Mouse (Mus musculus) leukemia stem cell, adult 10-12 weeks (primary cell): ENCODE results near the gene Olfr482. TPM values are rescaled to one million over a fixed set of nuclear protein-coding genes. Genes with fewer than 3 reads are reported as not detected.

Source experiments
- polyA plus RNA-seq: library from polyadenylated mRNA; stranded (reverse); fragments of >175 nt; gene quantifications from 2 replicates; pipeline ENCODE4 v1.2.3, GENCODE M21; 2012; ENCODE audit warnings: low replicate concordance

Gene Olfr482
- not detected in 2 replicates for polyA plus RNA-seq

GRCm38 (mm10) chr7:108097486-108097885, at the start of gene Olfr482:
TSS of gene Olfr482 (minus strand) at chr7:108097586.

DNA sequence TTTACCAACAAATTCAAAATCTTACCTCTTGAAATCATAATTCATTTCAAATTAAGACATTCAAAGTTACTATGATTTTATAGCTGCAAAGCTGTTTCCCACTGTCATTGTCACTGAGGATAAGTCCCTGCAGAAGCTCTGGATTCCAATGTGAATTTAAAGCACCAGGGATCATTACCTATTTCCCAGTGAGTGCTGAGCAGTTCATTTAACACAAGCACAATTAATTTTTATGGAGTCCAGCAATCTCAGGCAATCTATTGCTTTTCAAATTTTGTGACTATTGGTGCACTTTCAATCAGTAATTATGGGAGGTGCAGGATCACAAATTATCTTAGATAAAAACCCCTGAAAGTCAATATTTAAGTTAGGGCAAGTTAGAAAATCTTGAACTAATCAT, 30.0 kb upstream of the Olfr482 start, which contains the start of gene Olfr484:
Gene Olfr484, minus strand, starts transcription at position 101 of the 400 bp plus-strand sequence.

DNA sequence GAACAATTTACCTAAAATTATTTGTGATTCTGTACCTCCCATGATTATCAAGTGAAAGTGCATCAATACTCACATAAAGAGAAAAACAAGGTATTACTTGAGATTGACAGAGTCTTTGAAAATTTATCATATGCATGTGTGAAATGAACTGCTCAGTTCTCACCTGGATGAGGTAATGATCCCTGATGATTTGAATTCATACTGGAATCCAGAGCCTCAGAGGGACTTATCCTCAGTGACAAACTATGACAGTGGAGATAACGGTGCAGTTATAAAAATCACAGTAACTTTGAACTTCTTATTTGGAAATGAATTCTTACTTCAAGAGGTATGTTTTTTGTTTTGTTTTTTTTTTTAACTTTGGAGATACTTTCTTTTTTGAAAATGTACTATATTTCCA, 3.2 kb upstream of the Olfr482 start, which contains the start of gene Olfr483:
Gene Olfr483, plus strand, starts transcription at position 301 of the 400 bp plus-strand sequence.

DNA sequence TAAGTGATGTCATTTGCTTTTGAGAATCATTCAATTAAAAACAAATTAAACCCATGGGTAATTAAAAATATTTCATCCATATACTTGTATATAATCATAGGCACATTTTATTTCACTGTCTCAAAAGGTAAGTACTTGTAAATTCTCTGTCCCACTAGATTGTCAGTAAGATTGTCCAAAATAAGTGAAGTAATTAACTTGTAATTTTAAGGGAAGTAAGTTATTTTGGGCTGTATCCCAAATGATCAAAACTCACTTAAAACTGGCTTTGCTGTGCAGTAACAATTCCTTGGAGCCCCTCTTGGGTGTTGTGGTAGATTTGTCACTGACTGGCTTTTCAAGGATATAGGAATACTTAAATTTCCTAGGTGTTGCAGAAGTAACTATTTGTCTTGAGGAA, 17.8 kb downstream of the Olfr482 start, which contains the start of gene Olfr481:
Gene Olfr481, plus strand, starts transcription at position 301 of the 400 bp plus-strand sequence.

DNA sequence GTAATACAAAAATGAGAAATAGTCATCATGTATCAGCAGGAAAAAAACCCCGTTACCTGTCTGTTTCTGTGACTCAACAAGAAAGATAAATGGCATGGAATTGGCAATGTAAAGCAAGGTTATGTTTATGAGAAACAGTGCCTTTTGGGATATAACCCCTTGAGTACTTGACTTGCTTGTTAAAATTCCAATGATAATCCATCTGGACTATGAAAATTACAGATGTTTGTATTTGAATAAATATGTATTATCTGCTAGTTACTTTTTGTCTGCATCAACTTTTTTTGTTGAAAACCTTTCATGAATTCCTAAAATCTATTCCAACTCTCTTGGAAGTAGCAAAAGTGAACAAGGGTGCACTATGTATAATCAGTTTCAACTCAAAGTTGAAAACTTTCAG, 30.1 kb downstream of the Olfr482 start, which contains the start of gene Olfr480:
Gene Olfr480, minus strand, starts transcription at position 101 of the 400 bp plus-strand sequence.

DNA sequence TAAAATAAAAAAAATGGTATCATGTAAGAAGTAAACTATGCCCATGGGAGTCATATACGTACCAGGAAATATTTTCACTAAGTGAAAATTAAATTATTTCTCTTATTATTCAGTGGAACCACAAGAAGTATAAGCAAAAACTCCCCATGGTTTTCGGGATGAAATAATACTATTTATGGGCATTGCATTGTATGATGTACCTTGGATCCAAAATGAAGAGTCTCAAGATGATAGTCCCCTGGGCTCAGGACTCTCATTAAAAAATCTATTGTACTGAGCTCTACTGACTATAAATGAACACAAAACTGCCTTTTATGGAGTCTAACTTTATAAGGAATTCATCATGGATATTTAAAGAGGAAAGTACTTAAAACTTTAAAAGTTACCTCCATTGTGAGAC, 47.0 kb downstream of the Olfr482 start, which contains the start of gene Olfr479:
Gene Olfr479, plus strand, starts transcription at position 301 of the 400 bp plus-strand sequence.

Other genes starting within 250 kb of the Olfr482 start
- gene Olfr472, start 199.7 kb downstream of the Olfr482 start, polyA plus RNA-seq: not detected in 2 replicates
- not detected in 2 replicates for gene Olfr473, start 167.1 kb downstream of the Olfr482 start, polyA plus RNA-seq
- gene Olfr474, start 142.9 kb downstream of the Olfr482 start, polyA plus RNA-seq: not detected in 2 replicates
- not detected in 2 replicates for gene Olfr476, start 132.8 kb downstream of the Olfr482 start, polyA plus RNA-seq
- not detected in 2 replicates for gene Olfr477, start 110.9 kb downstream of the Olfr482 start, polyA plus RNA-seq
- not detected in 2 replicates for gene Olfr478, start 63.6 kb downstream of the Olfr482 start, polyA plus RNA-seq
- gene Olfr479, start 46.9 kb downstream of the Olfr482 start, polyA plus RNA-seq: not detected in 2 replicates
- not detected in 2 replicates for gene Olfr480, start 30.2 kb downstream of the Olfr482 start, polyA plus RNA-seq
- gene Olfr481, start 17.7 kb downstream of the Olfr482 start, polyA plus RNA-seq: 0.03 TPM in 1 of 2 replicates, not detected in the other
- gene Olfr483, start 3.3 kb upstream of the Olfr482 start, polyA plus RNA-seq: not detected in 2 replicates
- gene Olfr484, start 29.9 kb upstream of the Olfr482 start, polyA plus RNA-seq: not detected in 2 replicates
- gene Olfr485, start 62.3 kb upstream of the Olfr482 start, polyA plus RNA-seq: not detected in 2 replicates
- not detected in 2 replicates for gene Olfr486, start 75.2 kb upstream of the Olfr482 start, polyA plus RNA-seq
- not detected in 2 replicates for gene Olfr487, start 117.0 kb upstream of the Olfr482 start, polyA plus RNA-seq
- gene Olfr488, start 160.8 kb upstream of the Olfr482 start, polyA plus RNA-seq: 0.08 TPM in 1 of 2 replicates, not detected in the other
- not detected in 2 replicates for gene Olfr490, start 191.3 kb upstream of the Olfr482 start, polyA plus RNA-seq
- not detected in 2 replicates for gene Olfr491, start 215.9 kb upstream of the Olfr482 start, polyA plus RNA-seq
- gene Olfr492, start 226.1 kb upstream of the Olfr482 start, polyA plus RNA-seq: not detected in 2 replicates
- gene Olfr493, start 249.4 kb upstream of the Olfr482 start, polyA plus RNA-seq: not detected in 2 replicates